Mouse (Mus musculus) intestine, embryonic 14.5 days (tissue): ENCODE data around the gene Tssk1. TPM values are rescaled to one million over a fixed set of nuclear protein-coding genes. Genes with fewer than 3 reads are reported as not detected.

Source experiments
- ATAC-seq: fragments of 200-750 bp; cut with Nextera tagmentation; replicated peaks from 2 replicates; pipeline ENCODE4 v1.8.0; 2017; ENCODE audit warnings: low read depth, moderate number of reproducible peaks, moderate TSS enrichment, moderate library complexity; ENCODE audit not compliant: low FRiP score, low TSS enrichment
- DNase-seq: peaks from one replicate; pipeline ENCODE4 v3.0.0-alpha.2; 2018; ENCODE audit warnings: low spot score
- H3K27ac ChIP-seq: fragments of 300-500 bp; sonication (generic); 2 replicates; pipeline ENCODE4 v1.5.1; 2014; ENCODE audit warnings: low read depth, mild to moderate bottlenecking, control low read depth
- H3K27me3 ChIP-seq: fragments of 300-500 bp; sonication (generic); replicated peaks from 2 replicates; pipeline ENCODE4 v1.6.1; 2014; ENCODE audit warnings: low read length, control low read depth; ENCODE audit not compliant: control insufficient read depth, insufficient read depth
- H3K36me3 ChIP-seq: fragments of 300-500 bp; sonication (generic); 2 replicates; pipeline ENCODE4 v1.6.1; 2014; ENCODE audit warnings: low read length, control low read depth; ENCODE audit not compliant: control insufficient read depth, insufficient read depth
- H3K4me1 ChIP-seq: fragments of 300-500 bp; sonication (generic); replicated peaks from 2 replicates; pipeline ENCODE4 v1.6.1; 2014; ENCODE audit warnings: low read length, control low read depth, mixed read lengths; ENCODE audit not compliant: control insufficient read depth, insufficient read depth
- H3K4me2 ChIP-seq: fragments of 300-500 bp; sonication (generic); 2 replicates; pipeline ENCODE4 v1.6.1; 2014; ENCODE audit warnings: low read length
- H3K4me3 ChIP-seq: fragments of 300-500 bp; sonication (generic); 2 replicates; pipeline ENCODE4 v1.5.1; 2014; ENCODE audit warnings: low read depth, low read length, control low read depth, mixed read lengths
- H3K9ac ChIP-seq: fragments of 300-500 bp; sonication (generic); 2 replicates; pipeline ENCODE4 v1.6.1; 2014; ENCODE audit warnings: mild to moderate bottlenecking, low read length
- H3K9me3 ChIP-seq: fragments of 300-500 bp; sonication (generic); 2 replicates; pipeline ENCODE4 v1.6.1; 2016; ENCODE audit warnings: low read length, control low read depth; ENCODE audit not compliant: control insufficient read depth
- WGBS: fragments of 180-500 bp; shearing (Covaris S2); extraction: QIAGEN DNeasy Blood & Tissue Kit; methylation state at CpG from one replicate; pipeline ENCODE4 v1.1.7; 2014; 5-methylcytosine and 5-hydroxymethylcytosine counted together
- polyA plus RNA-seq: library from polyadenylated mRNA; unstranded; fragments of >200 nt; fragmentation: Nextera tagmentation; extraction: Ambion mirVana; gene quantifications from 2 replicates; pipeline ENCODE4 v1.2.1, GENCODE M21; 2014

The Tssk1 gene
- not detected in 2 replicates for polyA plus RNA-seq

GRCm38 (mm10) chr16:17893923-17894322 is at the start of gene Tssk1:
Tssk1 (plus strand) TSS chr16:17894223.
- ATAC-seq, result no peak
- Histone ChIP-seq H3K9me3 (no peaks in the 10 kb centered on the region), H3K4me1 (peaks cover 19% of the 10 kb centered on the region), H3K36me3 (no peaks in the 10 kb centered on the region; the same call in 1 of the 2 replicates), H3K4me3 (no peak within 1 kb of the TSS), H3K4me2 (no peak within 1 kb of the TSS), H3K9ac (no peak within 1 kb of the TSS), H3K27me3 (no peaks in the 10 kb centered on the region), H3K27ac (no peak within 1 kb of the TSS)
- DNase-seq, result no peak
- WGBS, result 82% methylated on average over 2 of the region's 2 CpGs

DNA sequence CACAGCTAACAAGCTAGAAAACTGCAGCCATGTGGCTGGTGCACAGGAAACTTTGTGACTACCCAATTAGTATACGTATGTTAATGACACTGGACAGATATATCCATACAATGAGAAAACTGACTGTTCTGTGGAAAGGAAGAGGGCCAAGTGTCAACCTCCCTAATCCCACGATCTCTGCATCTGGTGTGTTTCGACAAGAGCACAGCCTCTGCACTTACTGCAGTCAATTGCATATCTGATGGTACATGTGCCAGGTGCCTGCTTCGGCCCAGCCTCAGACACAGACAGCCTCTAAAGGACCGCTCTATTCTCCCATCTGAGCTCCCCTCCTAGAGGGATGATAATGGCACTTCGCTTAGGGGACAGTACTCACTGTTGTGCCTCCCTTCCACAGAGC is 45.6 kb upstream of the Tssk1 start:
- Histone ChIP-seq H3K27ac (no peak overlapping the region), H3K4me1 (no peaks in the 10 kb centered on the region), H3K9me3 (no peaks in the 10 kb centered on the region), H3K27me3 (no peaks in the 10 kb centered on the region), H3K9ac (no peak overlapping the region), H3K36me3 (peaks cover 94% of the 10 kb centered on the region), H3K4me3 (no peak overlapping the region), H3K4me2 (no peak overlapping the region)
- no peak for ATAC-seq
- WGBS, result 96% methylated on average over 6 of the region's 6 CpGs
- DNase-seq, result no peak

GRCm38 (mm10) chr16:17848928-17849327 is 45.1 kb upstream of the Tssk1 start:
- H3K4me3 ChIP-seq, result no peak overlapping the region
- H3K4me1 ChIP-seq, result no peaks in the 10 kb centered on the region
- ATAC-seq (no peak), DNase-seq (no peak)
- 19% methylated on average over 1 of the region's 1 CpGs for WGBS
- no peaks in the 10 kb centered on the region for H3K9me3 ChIP-seq
- H3K36me3 ChIP-seq, result peaks cover 94% of the 10 kb centered on the region
- H3K4me2 ChIP-seq, result no peak overlapping the region
- H3K9ac ChIP-seq, result no peak overlapping the region
- H3K27me3 ChIP-seq, result no peaks in the 10 kb centered on the region
- H3K27ac ChIP-seq, result no peak overlapping the region

GRCm38 (mm10) chr16:17849486-17849885 is 44.5 kb upstream of the Tssk1 start:
- DNase-seq (no peak), ATAC-seq (no peak)
- H3K4me1 ChIP-seq, result no peaks in the 10 kb centered on the region
- H3K27ac ChIP-seq, result no peak overlapping the region
- no peaks in the 10 kb centered on the region for H3K9me3 ChIP-seq
- WGBS, result 85% methylated on average over 6 of the region's 6 CpGs
- peaks cover 94% of the 10 kb centered on the region for H3K36me3 ChIP-seq
- no peak overlapping the region for H3K9ac ChIP-seq
- no peaks in the 10 kb centered on the region for H3K27me3 ChIP-seq
- H3K4me2 ChIP-seq, result no peak overlapping the region
- no peak overlapping the region for H3K4me3 ChIP-seq

- DNase-seq (no peak), ATAC-seq (no peak)
- H3K4me2 ChIP-seq, result no peak overlapping the region
- H3K36me3 ChIP-seq, result peaks cover 92% of the 10 kb centered on the region
- 95% methylated on average over 5 of the region's 5 CpGs for WGBS
- no peak overlapping the region for H3K4me3 ChIP-seq
- H3K9ac ChIP-seq, result no peak overlapping the region
- H3K9me3 ChIP-seq, result no peaks in the 10 kb centered on the region
- no peak overlapping the region for H3K27ac ChIP-seq
- H3K27me3 ChIP-seq, result no peaks in the 10 kb centered on the region
- no peaks in the 10 kb centered on the region for H3K4me1 ChIP-seq
Measured at GRCm38 (mm10) chr16:17851331-17851730, 42.7 kb upstream of the Tssk1 start.

DNA sequence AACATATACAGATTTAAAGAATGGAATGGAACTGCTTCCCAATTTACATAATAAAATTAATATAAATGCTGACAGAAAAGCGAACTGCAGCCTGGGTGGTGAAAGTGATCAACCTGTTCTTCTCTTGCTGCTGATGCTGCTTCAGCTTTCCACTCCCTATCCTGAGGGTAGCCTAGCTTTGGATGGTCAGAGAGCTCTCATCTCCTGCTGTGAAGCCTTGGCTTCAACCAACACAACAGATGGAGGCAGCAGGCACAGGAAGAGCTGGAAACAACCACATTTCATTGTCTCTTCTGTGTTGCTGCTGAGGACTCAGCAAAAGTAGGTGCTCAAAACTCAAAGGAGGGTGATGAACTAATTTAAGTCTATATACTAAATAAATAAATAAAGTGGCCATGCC is 42.2 kb upstream of the Tssk1 start:
- 97% methylated on average over 1 of the region's 1 CpGs for WGBS
- H3K4me1 ChIP-seq, result no peaks in the 10 kb centered on the region

DNA sequence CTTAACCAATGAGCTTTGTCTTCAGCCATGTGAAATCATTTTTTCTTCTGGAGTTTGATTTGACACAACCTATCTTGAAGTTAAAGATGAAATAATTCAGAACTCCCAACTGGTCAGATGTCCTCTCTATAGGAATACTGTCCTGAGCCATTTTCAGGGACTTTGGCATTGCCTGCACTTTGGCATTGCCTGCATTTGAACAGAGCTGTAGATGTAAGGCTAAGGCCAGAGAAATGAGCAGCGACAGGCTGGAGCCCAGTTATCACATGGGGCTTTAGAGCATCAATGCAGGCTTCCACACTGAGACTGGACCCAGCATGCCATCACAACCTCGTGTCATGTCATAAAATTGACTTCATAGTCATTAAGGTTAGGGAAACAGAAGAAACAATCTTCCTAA is 40.8 kb upstream of the Tssk1 start:
- DNase-seq, result no peak
- no peak for ATAC-seq
- no peaks in the 10 kb centered on the region for H3K4me1 ChIP-seq
- no peaks in the 10 kb centered on the region for H3K27me3 ChIP-seq
- H3K36me3 ChIP-seq, result peaks cover 92% of the 10 kb centered on the region
- no peaks in the 10 kb centered on the region for H3K9me3 ChIP-seq
- H3K27ac ChIP-seq, result no peak overlapping the region
- no peak overlapping the region for H3K4me2 ChIP-seq
- H3K4me3 ChIP-seq, result no peak overlapping the region
- WGBS, result 89% methylated on average over 2 of the region's 2 CpGs
- H3K9ac ChIP-seq, result no peak overlapping the region

More for the DNA sequence above, 42.2 kb upstream of the Tssk1 start:
- Histone ChIP-seq H3K9ac (no peak overlapping the region), H3K4me3 (no peak overlapping the region), H3K4me2 (no peak overlapping the region), H3K27me3 (no peaks in the 10 kb centered on the region), H3K27ac (no peak overlapping the region), H3K36me3 (peaks cover 92% of the 10 kb centered on the region), H3K9me3 (no peaks in the 10 kb centered on the region)
- DNase-seq (no peak), ATAC-seq (no peak)

GRCm38 (mm10) chr16:17857157-17857556 is 36.9 kb upstream of the Tssk1 start:
- no peak for DNase-seq
- Histone ChIP-seq H3K9me3 (no peaks in the 10 kb centered on the region), H3K27me3 (no peaks in the 10 kb centered on the region), H3K4me3 (no peak overlapping the region), H3K36me3 (peaks cover 87% of the 10 kb centered on the region), H3K27ac (no peak overlapping the region), H3K4me1 (no peaks in the 10 kb centered on the region), H3K9ac (no peak overlapping the region), H3K4me2 (no peak overlapping the region)
- no peak for ATAC-seq
- 74% methylated on average over 7 of the region's 7 CpGs for WGBS

- no peak overlapping the region for H3K4me3 ChIP-seq
- DNase-seq, result no peak
- H3K9ac ChIP-seq, result no peak overlapping the region
- H3K4me2 ChIP-seq, result no peak overlapping the region
- 0 out of 2 replicates have a peak, but pooled peaks have one; percentile 58 for ATAC-seq
- H3K9me3 ChIP-seq, result no peaks in the 10 kb centered on the region
- no peak overlapping the region for H3K27ac ChIP-seq
- H3K4me1 ChIP-seq, result no peaks in the 10 kb centered on the region
- H3K36me3 ChIP-seq, result peaks cover 75% of the 10 kb centered on the region
- no peaks in the 10 kb centered on the region for H3K27me3 ChIP-seq
Measured at GRCm38 (mm10) chr16:17858592-17858991, 35.4 kb upstream of the Tssk1 start.
